Mouse (Mus musculus): ENCODE measurements at regions not wholly inside any gene's neighbourhood (a gene's known extent, or its start where the extent isn't known, plus 50 kb on each side); places are given as distances from the start of the nearest gene placed in this dataset.

GRCm38 (mm10) chr1:72076341-72076740, 135.8 kb downstream of the Mreg start:
- H3K27me3 ChIP-seq = no peaks in the 10 kb centered on the region
- no peaks in the 10 kb centered on the region for H3K4me1 ChIP-seq
- 32% methylated on average over 1 of the region's 1 CpGs for WGBS
- H3K4me2 ChIP-seq = no peak overlapping the region
- no peak overlapping the region for H3K9ac ChIP-seq
- no peak for ATAC-seq (ENCODE audit: low FRiP score)
- H3K4me3 ChIP-seq (replicated peaks) = no peak overlapping the region
- no peaks in the 10 kb centered on the region for H3K36me3 ChIP-seq (replicated peaks)
- H3K27ac ChIP-seq = no peak overlapping the region
- no peaks in the 10 kb centered on the region for H3K9me3 ChIP-seq

GRCm38 (mm10) chr1:72075464-72075863, 136.6 kb downstream of the Mreg start:
- Histone ChIP-seq H3K27me3 (no peaks in the 10 kb centered on the region), H3K4me2 (no peak overlapping the region), H3K27ac (no peak overlapping the region), H3K4me3 (replicated peaks) (no peak overlapping the region), H3K9me3 (no peaks in the 10 kb centered on the region), H3K9ac (no peak overlapping the region), H3K36me3 (replicated peaks) (no peaks in the 10 kb centered on the region), H3K4me1 (no peaks in the 10 kb centered on the region)
- 83% methylated on average over 2 of the region's 2 CpGs for WGBS
- ATAC-seq (ENCODE audit: low FRiP score) = no peak

GRCm38 (mm10) chr1:72073245-72073644, 138.9 kb downstream of the Mreg start:
- 81% methylated on average over 4 of the region's 4 CpGs for WGBS

GRCm38 (mm10) chr1:72070489-72070888, 141.6 kb downstream of the Mreg start:
- no peak for ATAC-seq (ENCODE audit: low FRiP score)
- Histone ChIP-seq H3K27ac (no peak overlapping the region), H3K36me3 (replicated peaks) (no peaks in the 10 kb centered on the region), H3K4me2 (no peak overlapping the region), H3K4me1 (peaks cover 4% of the 10 kb centered on the region; the same call in 1 of the 2 replicates), H3K9me3 (no peaks in the 10 kb centered on the region), H3K4me3 (replicated peaks) (no peak overlapping the region), H3K9ac (no peak overlapping the region), H3K27me3 (no peaks in the 10 kb centered on the region)
- 84% methylated on average over 5 of the region's 5 CpGs for WGBS

More at GRCm38 (mm10) chr1:72073245-72073644, 138.9 kb downstream of the Mreg start:
- peaks cover 2% of the 10 kb centered on the region; the same call in 1 of the 2 replicates for H3K4me1 ChIP-seq
- no peak for ATAC-seq (ENCODE audit: low FRiP score)
- no peak overlapping the region for H3K27ac ChIP-seq
- H3K9me3 ChIP-seq = no peaks in the 10 kb centered on the region
- H3K27me3 ChIP-seq = no peaks in the 10 kb centered on the region
- H3K9ac ChIP-seq = no peak overlapping the region
- H3K4me3 ChIP-seq (replicated peaks) = no peak overlapping the region
- no peaks in the 10 kb centered on the region for H3K36me3 ChIP-seq (replicated peaks)
- H3K4me2 ChIP-seq = no peak overlapping the region

- H3K4me3 ChIP-seq (replicated peaks) = no peak overlapping the region
- no peaks in the 10 kb centered on the region for H3K9me3 ChIP-seq
- no peaks in the 10 kb centered on the region for H3K36me3 ChIP-seq (replicated peaks)
- no peak overlapping the region for H3K27ac ChIP-seq
- ATAC-seq (ENCODE audit: low FRiP score) = peak; percentile 58; the same call in 1 of the 2 replicates
- H3K4me1 ChIP-seq = peaks cover 9% of the 10 kb centered on the region; the same call in 1 of the 2 replicates
- no peak overlapping the region for H3K4me2 ChIP-seq
- no peaks in the 10 kb centered on the region for H3K27me3 ChIP-seq
- H3K9ac ChIP-seq = no peak overlapping the region
- 50% methylated on average over 4 of the region's 4 CpGs for WGBS
Measured at GRCm38 (mm10) chr1:72069056-72069455, 143.1 kb downstream of the Mreg start.

- ATAC-seq (ENCODE audit: low FRiP score) = no peak
- no peaks in the 10 kb centered on the region for H3K36me3 ChIP-seq (replicated peaks)
- H3K9ac ChIP-seq = no peak overlapping the region
- no peaks in the 10 kb centered on the region for H3K27me3 ChIP-seq
- peak overlapping the region; percentile 1; the same call in 1 of the 2 replicates for H3K4me2 ChIP-seq
- no peaks in the 10 kb centered on the region for H3K9me3 ChIP-seq
- no peak overlapping the region for H3K4me3 ChIP-seq (replicated peaks)
- peaks cover 9% of the 10 kb centered on the region; the same call in 1 of the 2 replicates for H3K4me1 ChIP-seq
- H3K27ac ChIP-seq = no peak overlapping the region
- 50% methylated on average over 13 of the region's 13 CpGs for WGBS
Measured at GRCm38 (mm10) chr1:72065090-72065489, 147.0 kb downstream of the Mreg start.

GRCm38 (mm10) chr1:72060393-72060792, 151.7 kb downstream of the Mreg start:
- no peak overlapping the region for H3K4me3 ChIP-seq (replicated peaks)
- peaks cover 4% of the 10 kb centered on the region; the same call in 1 of the 2 replicates for H3K4me1 ChIP-seq
- H3K9ac ChIP-seq = no peak overlapping the region
- H3K36me3 ChIP-seq (replicated peaks) = no peaks in the 10 kb centered on the region
- H3K4me2 ChIP-seq = no peak overlapping the region
- no peak overlapping the region for H3K27ac ChIP-seq
- no peaks in the 10 kb centered on the region for H3K27me3 ChIP-seq
- 70% methylated on average over 5 of the region's 5 CpGs for WGBS
- ATAC-seq (ENCODE audit: low FRiP score) = no peak
- no peaks in the 10 kb centered on the region for H3K9me3 ChIP-seq

GRCm38 (mm10) chr1:72058045-72058703, 153.9 kb downstream of the Mreg start:
- Histone ChIP-seq H3K27ac (no peak overlapping the region), H3K36me3 (replicated peaks) (no peaks in the 10 kb centered on the region), H3K9me3 (no peaks in the 10 kb centered on the region), H3K4me1 (no peaks in the 10 kb centered on the region), H3K4me2 (no peak overlapping the region), H3K27me3 (no peaks in the 10 kb centered on the region), H3K9ac (no peak overlapping the region), H3K4me3 (replicated peaks) (no peak overlapping the region)
- no peak for ATAC-seq (ENCODE audit: low FRiP score)
- WGBS = 85% methylated on average over 7 of the region's 7 CpGs

GRCm38 (mm10) chr1:72054541-72054940, 157.6 kb downstream of the Mreg start:
- H3K9me3 ChIP-seq = no peaks in the 10 kb centered on the region
- H3K27me3 ChIP-seq = no peaks in the 10 kb centered on the region
- no peak overlapping the region for H3K9ac ChIP-seq
- no peak overlapping the region for H3K4me3 ChIP-seq (replicated peaks)
- ATAC-seq (ENCODE audit: low FRiP score) = no peak
- no peaks in the 10 kb centered on the region for H3K36me3 ChIP-seq (replicated peaks)
- no peak overlapping the region for H3K27ac ChIP-seq
- WGBS = 88% methylated on average over 1 of the region's 1 CpGs
- no peaks in the 10 kb centered on the region for H3K4me1 ChIP-seq
- no peak overlapping the region for H3K4me2 ChIP-seq

- Histone ChIP-seq H3K27ac (no peak overlapping the region), H3K36me3 (replicated peaks) (no peaks in the 10 kb centered on the region), H3K4me3 (replicated peaks) (no peak overlapping the region), H3K4me1 (no peaks in the 10 kb centered on the region), H3K9me3 (no peaks in the 10 kb centered on the region), H3K27me3 (no peaks in the 10 kb centered on the region), H3K9ac (no peak overlapping the region), H3K4me2 (no peak overlapping the region)
- ATAC-seq (ENCODE audit: low FRiP score) = no peak
- 92% methylated on average over 3 of the region's 3 CpGs for WGBS
Measured at GRCm38 (mm10) chr1:72050858-72051257, 161.2 kb downstream of the Mreg start.

- no peaks in the 10 kb centered on the region for H3K4me1 ChIP-seq
- 72% methylated on average over 2 of the region's 2 CpGs for WGBS
- H3K9me3 ChIP-seq = no peaks in the 10 kb centered on the region
- H3K4me3 ChIP-seq (replicated peaks) = no peak overlapping the region
- no peaks in the 10 kb centered on the region for H3K27me3 ChIP-seq
- no peaks in the 10 kb centered on the region for H3K36me3 ChIP-seq (replicated peaks)
- no peak for ATAC-seq (ENCODE audit: low FRiP score)
- H3K9ac ChIP-seq = no peak overlapping the region
- H3K4me2 ChIP-seq = no peak overlapping the region
- H3K27ac ChIP-seq = no peak overlapping the region
Measured at GRCm38 (mm10) chr1:72046072-72046471, 166.0 kb downstream of the Mreg start.

- H3K9me3 ChIP-seq = no peaks in the 10 kb centered on the region
- no peak overlapping the region for H3K27ac ChIP-seq
- no peak overlapping the region for H3K4me3 ChIP-seq (replicated peaks)
- H3K9ac ChIP-seq = no peak overlapping the region
- ATAC-seq (ENCODE audit: low FRiP score) = no peak
- H3K4me1 ChIP-seq = peaks cover 7% of the 10 kb centered on the region; the same call in 1 of the 2 replicates
- WGBS = 45% methylated on average over 9 of the region's 9 CpGs
- peak overlapping the region; percentile 26 for H3K4me2 ChIP-seq
- H3K27me3 ChIP-seq = no peaks in the 10 kb centered on the region
- no peaks in the 10 kb centered on the region for H3K36me3 ChIP-seq (replicated peaks)
Measured at GRCm38 (mm10) chr1:72038518-72038917, 173.6 kb downstream of the Mreg start.

- Histone ChIP-seq H3K27me3 (no peaks in the 10 kb centered on the region), H3K4me3 (replicated peaks) (no peak overlapping the region), H3K4me1 (peaks cover 7% of the 10 kb centered on the region; the same call in 1 of the 2 replicates), H3K27ac (no peak overlapping the region), H3K36me3 (replicated peaks) (no peaks in the 10 kb centered on the region), H3K4me2 (no peak overlapping the region), H3K9me3 (no peaks in the 10 kb centered on the region), H3K9ac (no peak overlapping the region)
- ATAC-seq (ENCODE audit: low FRiP score) = no peak
- WGBS = 77% methylated on average over 5 of the region's 5 CpGs
Measured at GRCm38 (mm10) chr1:72036600-72036999, 175.5 kb downstream of the Mreg start.

All from forebrain, embryonic 12.5 days (tissue).